Mouse (Mus musculus) right cerebral cortex, postnatal 36 days (tissue): Measurements from ENCODE around the gene Commd7.

ENCODE experiments used
- DNase-seq, 2 experiments: peaks; one replicate each; pipeline ENCODE4 v3.0.0; 2022; ENCODE audit warnings: low spot score in 2 of 2, mixed read lengths in 1 of 2

Commd7 gene

DNA sequence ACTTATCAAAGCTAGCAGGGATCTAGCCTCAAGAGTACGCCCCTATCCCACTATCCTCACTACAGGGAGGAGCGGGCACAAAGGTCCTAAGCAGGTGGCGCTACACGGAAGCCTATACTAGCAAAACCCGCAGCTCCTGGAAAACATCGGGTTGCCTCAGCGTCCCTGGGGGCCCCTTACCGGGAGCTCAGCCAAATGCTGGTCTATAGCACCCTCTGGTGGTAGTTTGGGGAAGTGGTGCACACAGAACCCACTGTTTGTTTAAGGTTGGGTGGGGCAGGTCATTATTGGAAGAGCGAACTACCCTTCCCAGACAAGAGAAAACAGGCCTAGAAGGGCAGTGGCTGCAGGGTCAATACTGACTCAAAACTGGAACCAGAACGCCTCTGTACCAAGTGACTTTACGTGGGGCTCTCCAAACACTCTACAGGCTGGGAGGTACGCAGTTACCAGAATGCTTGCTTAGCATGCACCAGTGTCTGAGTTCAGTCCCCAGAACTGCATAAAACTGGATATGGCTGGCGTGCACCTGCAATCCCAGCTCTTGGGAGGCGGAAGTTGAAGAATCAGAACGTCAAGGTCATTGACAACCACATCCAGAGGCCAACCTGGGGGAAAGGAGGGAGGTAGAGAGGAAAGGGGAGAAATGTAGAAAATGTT lies 45.9 kb downstream of the Commd7 start:
- DNase-seq: peak; percentile 52 to 57

DNA sequence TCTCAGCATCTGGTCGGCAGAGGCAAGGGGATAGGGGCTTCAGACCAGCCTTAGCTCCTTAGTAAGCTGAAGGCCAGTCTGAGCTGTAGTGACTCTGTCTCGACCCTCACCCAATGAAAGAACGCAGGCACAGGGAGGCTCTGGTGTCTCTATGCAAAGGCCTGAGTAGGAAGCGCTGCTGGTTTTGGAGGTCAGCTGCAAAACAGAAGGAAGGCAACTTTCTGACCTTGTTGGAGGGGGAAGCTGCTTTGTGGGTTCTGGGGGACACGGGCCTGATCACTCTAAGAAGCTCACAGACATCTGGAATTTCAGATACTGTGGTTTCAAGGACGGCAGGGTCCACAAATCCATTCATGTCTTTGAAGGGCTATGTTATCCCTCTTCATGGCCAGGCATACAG lies 46.6 kb downstream of the Commd7 start:
- DNase-seq: no peak

DNA sequence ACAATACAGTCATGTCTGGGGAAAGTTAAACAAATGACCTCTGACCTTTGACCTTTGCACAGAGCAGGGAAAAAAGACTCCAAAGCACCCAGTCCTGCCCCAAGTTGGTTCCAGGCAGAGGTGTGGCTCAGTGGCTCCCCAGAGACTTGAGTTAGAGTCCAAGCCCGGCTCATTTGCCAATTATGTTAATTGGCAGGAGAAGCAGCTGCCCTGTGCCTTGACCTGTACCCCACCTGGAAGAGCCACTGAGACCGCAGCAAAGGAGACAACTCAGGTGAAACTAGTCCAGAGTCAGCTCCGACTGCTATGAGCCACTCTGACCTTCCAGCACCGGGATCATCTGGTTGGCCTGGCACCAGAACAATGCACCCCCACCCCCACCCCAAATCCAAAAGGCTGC lies 48.2 kb downstream of the Commd7 start:
- no peak for DNase-seq

DNA sequence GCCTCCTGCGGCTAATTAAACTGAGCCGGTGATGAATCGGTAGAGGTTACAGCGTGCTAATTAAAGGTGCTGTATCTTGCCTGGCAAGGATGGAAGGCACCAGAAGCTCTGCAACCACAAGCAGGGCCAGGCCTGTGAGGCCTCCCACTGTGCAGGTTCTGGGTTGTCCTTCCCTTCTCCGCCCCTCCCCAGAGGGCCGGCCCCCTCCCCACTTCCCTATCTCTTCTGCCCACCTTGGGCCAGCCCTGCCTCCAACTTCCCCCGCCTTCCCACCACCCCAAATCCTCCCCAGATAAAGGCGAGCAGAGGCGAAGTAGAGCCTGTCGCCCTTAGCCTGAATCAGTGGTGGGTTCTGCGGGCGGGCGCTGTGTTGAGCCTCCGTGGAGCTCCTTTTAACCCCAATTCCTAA lies 48.9 kb downstream of the Commd7 start:
- DNase-seq: no peak

DNA sequence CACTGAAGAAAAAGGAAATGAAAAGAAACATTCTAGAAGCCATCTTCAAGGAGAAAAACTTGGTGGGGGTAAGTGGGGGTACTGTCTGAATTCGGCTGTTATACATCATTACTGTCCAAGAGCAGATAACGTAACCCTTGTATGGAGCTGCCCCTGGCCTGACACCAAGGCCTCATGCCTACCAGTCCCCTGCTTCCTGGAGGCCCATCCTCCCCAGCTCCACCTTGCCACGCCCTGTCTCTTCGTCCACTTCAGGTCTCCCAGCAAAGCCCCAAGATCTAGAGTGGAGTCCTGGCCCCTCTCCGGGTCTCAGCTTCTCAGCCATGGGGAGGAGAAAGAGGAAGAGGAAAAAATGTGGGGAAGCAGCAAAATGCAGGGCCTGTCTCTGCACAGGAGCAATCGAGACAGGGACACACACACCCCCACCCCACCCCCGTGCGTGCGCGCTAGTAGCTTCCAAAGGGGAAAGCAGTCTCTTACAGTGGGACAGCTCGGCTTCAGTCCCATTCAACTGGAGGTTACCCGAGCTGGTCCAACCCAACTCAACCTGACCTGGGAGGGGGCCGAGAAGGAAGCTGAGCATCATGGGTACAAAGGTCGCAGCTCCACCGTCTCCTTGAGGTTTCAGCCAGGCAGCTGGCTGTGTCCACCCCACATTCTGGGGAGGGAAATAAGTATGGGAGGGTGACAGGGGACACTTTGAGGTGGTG lies 49.5 kb downstream of the Commd7 start:
- no peak for DNase-seq

- DNase-seq: no peak
These were observed 51.2 kb downstream of the Commd7 start for GRCm38 (mm10) chr2:153581416-153581815.

DNA sequence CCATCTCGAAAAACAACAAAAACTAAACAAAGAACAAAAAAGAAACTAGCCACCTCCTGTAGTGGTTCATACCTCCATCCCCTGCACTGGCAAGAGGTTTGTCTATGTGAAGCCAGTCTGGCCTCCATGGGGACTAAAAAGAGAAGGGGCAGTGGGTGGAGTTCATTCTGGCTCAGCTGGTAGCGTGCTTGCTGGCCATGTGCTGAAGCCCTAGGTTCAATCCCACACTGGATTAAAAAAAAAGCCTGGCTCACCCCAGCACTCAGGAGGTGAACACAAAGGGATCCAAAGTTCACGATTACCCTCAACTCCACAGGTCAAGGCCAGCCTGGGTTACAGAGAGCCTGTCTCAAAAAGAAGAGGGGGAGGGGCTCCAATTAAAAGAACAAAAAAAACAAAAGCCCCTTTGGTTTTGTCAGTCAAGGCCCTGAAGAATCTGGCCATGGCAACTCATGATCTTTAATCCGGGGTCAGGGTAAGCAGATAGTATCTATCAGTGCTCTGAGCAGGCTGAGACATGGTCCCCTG lies 52.1 kb downstream of the Commd7 start:
- DNase-seq: no peak

- no peak for DNase-seq
These were observed 52.5 kb downstream of the Commd7 start for GRCm38 (mm10) chr2:153580042-153580441.

DNA sequence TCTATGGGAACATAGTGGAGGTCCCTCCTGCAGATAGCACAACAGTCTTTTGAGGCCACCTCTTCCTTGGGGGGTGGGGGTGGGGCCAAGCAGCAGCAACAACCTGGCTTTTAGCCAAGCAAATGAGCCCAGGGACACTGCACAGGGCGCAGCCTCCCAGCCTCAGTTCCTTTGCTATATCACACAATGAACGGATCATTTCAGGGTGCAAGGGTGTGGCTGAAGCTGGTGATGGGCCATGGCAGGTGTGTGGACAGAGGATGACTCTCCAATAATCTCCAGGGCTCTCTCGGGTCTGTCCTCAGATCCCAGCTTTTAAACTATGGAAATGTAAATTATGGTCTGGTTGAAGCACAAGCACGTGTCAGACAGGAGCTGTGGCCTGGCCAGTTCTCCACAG lies 55.5 kb downstream of the Commd7 start:
- no peak for DNase-seq

- DNase-seq: no peak
These were observed 56.4 kb downstream of the Commd7 start for GRCm38 (mm10) chr2:153576150-153576549.

- no peak for DNase-seq
These were observed 57.0 kb downstream of the Commd7 start for GRCm38 (mm10) chr2:153575554-153575953.

GRCm38 (mm10) chr2:153573101-153573500 lies 59.5 kb downstream of the Commd7 start:
- no peak for DNase-seq

DNA sequence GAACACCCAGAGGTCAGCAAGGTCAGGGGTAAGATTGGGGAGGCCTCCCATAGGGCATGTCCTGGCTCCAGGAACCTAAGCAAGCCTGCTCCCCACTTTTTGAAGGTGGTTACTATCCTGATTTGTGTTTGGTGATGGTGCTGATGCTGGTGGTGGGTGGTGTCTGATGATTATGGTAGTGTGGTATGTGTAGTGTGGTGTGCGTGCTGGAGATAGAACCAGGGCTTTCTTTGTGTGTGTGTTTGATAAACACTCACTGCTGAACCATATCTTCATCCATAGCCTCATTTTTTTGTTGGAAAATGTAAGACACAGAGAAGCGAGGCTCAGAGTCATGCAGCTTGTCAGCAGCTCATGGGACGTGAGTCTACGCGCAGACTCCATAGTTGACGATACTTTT lies 64.0 kb downstream of the Commd7 start:
- DNase-seq: no peak

- no peak for DNase-seq
These were observed 64.6 kb downstream of the Commd7 start for GRCm38 (mm10) chr2:153568013-153568412.
